ENCODE assay signal across 32 mouse cellular contexts in the genomic region with DNA sequence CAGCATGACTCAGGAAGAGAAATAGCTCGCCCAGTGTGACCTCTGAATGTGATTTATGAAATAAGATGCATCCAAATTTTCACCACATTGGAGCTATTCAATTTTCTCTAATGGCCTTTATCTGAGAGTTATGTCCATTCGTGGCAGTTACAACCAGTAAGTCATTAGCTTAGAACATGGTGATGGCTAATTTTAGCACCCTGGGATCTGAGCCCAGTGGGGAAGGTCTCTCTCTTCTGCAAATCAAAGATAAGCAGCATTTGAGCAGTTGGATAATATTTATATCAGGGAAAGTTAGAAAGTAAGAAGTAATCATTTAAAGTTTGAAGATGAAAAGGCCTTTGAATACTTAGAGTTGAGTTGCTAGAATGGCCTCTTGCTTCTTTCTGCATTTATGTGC. TPM values are rescaled to one million over a fixed set of nuclear protein-coding genes. Genes with fewer than 3 reads are reported as not detected.
DNase-seq lines count a peak whose midpoint lies in the region; ATAC-seq and TF ChIP-seq lines count a peak whose summit lies in the region.
"Had no signal": no experiment of that assay in that cellular context is flagged by ENCODE, and none has a peak within 500 bp of the region (broad histone marks: within the 10 kb centered on the region; RNA-seq: fewer than 3 reads in every experiment).

No protein-coding gene starts in this region.

- peak in 1 of 2 experiments; percentile 23 for DNase-seq in heart, adult 2 months
- no peak for DNase-seq in heart, embryonic 10.5 days (ENCODE audit: low spot score)
- DNase-seq in lung, embryonic 14.5 days: peak; percentile 19
- no peak for DNase-seq in lung, postnatal 0 days (ENCODE audit: low spot score)
- DNase-seq in gastrocnemius, adult 8-10 months (ENCODE audit: low spot score in 2 of 2): no peak
- DNase-seq in right cerebral cortex, postnatal 4 days: no peak
- DNase-seq: adrenal gland, adult 8-10 months; B cell, adult 2 months; cerebellum, adult 9-10 months; forebrain, postnatal 0 days; gastrocnemius, postnatal 36 days; left cerebral cortex, postnatal 4 days; lung, postnatal 4 days; right cerebral cortex, adult 18-20 months; thymus, postnatal 25 days had no signal

- no peaks in the 10 kb centered on the region for H3K79me2 ChIP-seq in heart, adult 2 months (replicated peaks; ENCODE audit: control insufficient read depth, insufficient read depth, low read length)

- H3K4me2 ChIP-seq in lung, embryonic 14.5 days: no peak overlapping the region
- no peak overlapping the region for H3K4me2 ChIP-seq in lung, postnatal 0 days (replicated peaks; ENCODE audit: low read depth, low read length)
- no peak overlapping the region for H3K4me2 ChIP-seq in heart, embryonic 15.5 days
- H3K4me2 ChIP-seq: intestine, embryonic 15.5 days; kidney, embryonic 15.5 days; limb, embryonic 15.5 days; lung, embryonic 15.5 days; neural tube, embryonic 13.5 days; stomach, embryonic 15.5 days had no signal

- peaks cover 3% of the 10 kb centered on the region for H3K36me3 ChIP-seq in heart, adult 2 months (ENCODE audit: control insufficient read depth, insufficient read depth, low read length)
- no peaks in the 10 kb centered on the region for H3K36me3 ChIP-seq in heart, embryonic 10.5 days
- no peaks in the 10 kb centered on the region for H3K36me3 ChIP-seq in lung, embryonic 14.5 days (ENCODE audit: insufficient read depth)
- H3K36me3 ChIP-seq in lung, postnatal 0 days (ENCODE audit: insufficient read depth, low read length): no peaks in the 10 kb centered on the region
- no peaks in the 10 kb centered on the region for H3K36me3 ChIP-seq in heart, embryonic 15.5 days
- H3K36me3 ChIP-seq: G1E; intestine, embryonic 15.5 days; kidney, embryonic 15.5 days; limb, embryonic 15.5 days; lung, embryonic 15.5 days; midbrain, embryonic 10.5 days; neural tube, embryonic 13.5 days; stomach, embryonic 15.5 days had no signal

- 35% methylated on average over 2 of the region's 2 CpGs for WGBS in heart, adult 2 months
- 60% methylated on average over 2 of the region's 2 CpGs for WGBS in heart, embryonic 10.5 days
- 48% methylated on average over 2 of the region's 2 CpGs for WGBS in lung, embryonic 14.5 days
- 57% methylated on average over 2 of the region's 2 CpGs for WGBS in lung, postnatal 0 days
- WGBS in heart, embryonic 15.5 days: 32% methylated on average over 2 of the region's 2 CpGs

- no peaks in the 10 kb centered on the region for H3K9me3 ChIP-seq in heart, embryonic 10.5 days
- H3K9me3 ChIP-seq in lung, embryonic 14.5 days (ENCODE audit: low read depth, low read length): no peaks in the 10 kb centered on the region
- H3K9me3 ChIP-seq in lung, postnatal 0 days (ENCODE audit: low read length): no peaks in the 10 kb centered on the region
- no peaks in the 10 kb centered on the region for H3K9me3 ChIP-seq in heart, embryonic 15.5 days (replicated peaks)
- H3K9me3 ChIP-seq: G1E; intestine, embryonic 15.5 days; kidney, embryonic 15.5 days; limb, embryonic 15.5 days; lung, embryonic 15.5 days; midbrain, embryonic 10.5 days; neural tube, embryonic 13.5 days; stomach, embryonic 15.5 days had no signal

- H3K4me1 ChIP-seq in heart, adult 2 months (ENCODE audit: control insufficient read depth, insufficient read depth, low read length): peaks cover 1% of the 10 kb centered on the region; the same call in 1 of the 2 replicates
- no peaks in the 10 kb centered on the region for H3K4me1 ChIP-seq in heart, embryonic 10.5 days
- no peaks in the 10 kb centered on the region for H3K4me1 ChIP-seq in lung, embryonic 14.5 days (ENCODE audit: insufficient read depth)
- H3K4me1 ChIP-seq in lung, postnatal 0 days (ENCODE audit: insufficient read depth, low read depth, low read length): no peaks in the 10 kb centered on the region
- peaks cover 13% of the 10 kb centered on the region for H3K4me1 ChIP-seq in heart, embryonic 15.5 days (replicated peaks)
- H3K4me1 ChIP-seq: intestine, embryonic 15.5 days; kidney, embryonic 15.5 days; limb, embryonic 15.5 days; lung, embryonic 15.5 days; midbrain, embryonic 10.5 days; neural tube, embryonic 13.5 days; stomach, embryonic 15.5 days had no signal

- H3K4me3 ChIP-seq in heart, adult 2 months: no peak overlapping the region
- no peak overlapping the region for H3K4me3 ChIP-seq in heart, embryonic 10.5 days
- H3K4me3 ChIP-seq in lung, embryonic 14.5 days (ENCODE audit: low read depth, low read length): no peak overlapping the region
- no peak overlapping the region for H3K4me3 ChIP-seq in lung, postnatal 0 days (ENCODE audit: low read depth, low read length)
- no peak overlapping the region for H3K4me3 ChIP-seq in heart, embryonic 15.5 days
- H3K4me3 ChIP-seq: intestine, embryonic 15.5 days; kidney, embryonic 15.5 days; limb, embryonic 15.5 days; lung, embryonic 15.5 days; midbrain, embryonic 10.5 days; myocyte; neural tube, embryonic 13.5 days; stomach, embryonic 15.5 days had no signal

- no peak for TF ChIP-seq EP300 in heart, adult 2 months (IDR thresholded peaks at IDR 0.05; ENCODE audit: insufficient read depth, low read depth, low read length)
- TF ChIP-seq EP300 in lung, postnatal 0 days (IDR thresholded peaks at IDR 0.05): no peak

- intact Hi-C loops in heart, adult 2 months (cut with DNase I): no loop called here

- no peaks in the 10 kb centered on the region for H3K27me3 ChIP-seq in heart, adult 2 months (ENCODE audit: control insufficient read depth, insufficient read depth, low read length)
- no peaks in the 10 kb centered on the region for H3K27me3 ChIP-seq in heart, embryonic 10.5 days (ENCODE audit: insufficient read depth, poor library complexity, severe bottlenecking)
- no peaks in the 10 kb centered on the region for H3K27me3 ChIP-seq in lung, embryonic 14.5 days (ENCODE audit: insufficient read depth, low read length)
- H3K27me3 ChIP-seq in lung, postnatal 0 days (replicated peaks; ENCODE audit: insufficient read depth, low read length): no peaks in the 10 kb centered on the region
- H3K27me3 ChIP-seq in heart, embryonic 15.5 days: no peaks in the 10 kb centered on the region
- H3K27me3 ChIP-seq: CH12.LX; intestine, embryonic 15.5 days; kidney, embryonic 15.5 days; limb, embryonic 15.5 days; lung, embryonic 15.5 days; neural tube, embryonic 13.5 days; stomach, embryonic 15.5 days had no signal

- no peak for ATAC-seq in lung, embryonic 14.5 days (ENCODE audit: insufficient read depth)
- ATAC-seq in lung, postnatal 0 days: no peak
- no peak for ATAC-seq in heart, embryonic 15.5 days (replicated peaks; ENCODE audit: insufficient number of reproducible peaks, insufficient read depth, low FRiP score, low read depth)
- ATAC-seq: forebrain, postnatal 0 days; hindbrain, embryonic 16.5 days; intestine, embryonic 15.5 days; midbrain, embryonic 16.5 days had no signal

- no peak for TF ChIP-seq POLR2A in heart, adult 2 months (IDR thresholded peaks at IDR 0.05; ENCODE audit: insufficient read depth, low read depth, low read length)

- no peak overlapping the region for H3K9ac ChIP-seq in heart, adult 2 months (ENCODE audit: low read depth, low read length)
- H3K9ac ChIP-seq in lung, embryonic 14.5 days: no peak overlapping the region
- no peak overlapping the region for H3K9ac ChIP-seq in lung, postnatal 0 days (replicated peaks; ENCODE audit: low read depth)
- no peak overlapping the region for H3K9ac ChIP-seq in heart, embryonic 15.5 days
- H3K9ac ChIP-seq: forebrain, postnatal 0 days; intestine, embryonic 15.5 days; kidney, embryonic 15.5 days; limb, embryonic 15.5 days; liver, embryonic 14.5 days; lung, embryonic 15.5 days; neural tube, embryonic 13.5 days; stomach, embryonic 15.5 days had no signal

- peak overlapping the region; percentile 47 for H3K27ac ChIP-seq in heart, adult 2 months
- no peak overlapping the region for H3K27ac ChIP-seq in heart, embryonic 10.5 days
- no peak overlapping the region for H3K27ac ChIP-seq in lung, embryonic 14.5 days (ENCODE audit: low read depth)
- H3K27ac ChIP-seq in lung, postnatal 0 days (ENCODE audit: low read length): no peak overlapping the region
- H3K27ac ChIP-seq in heart, embryonic 15.5 days: peak overlapping the region; percentile 73
- H3K27ac ChIP-seq: intestine, embryonic 15.5 days; kidney, embryonic 15.5 days; limb, embryonic 15.5 days; liver, embryonic 14.5 days; lung, embryonic 15.5 days; midbrain, embryonic 10.5 days; neural tube, embryonic 13.5 days; stomach, embryonic 15.5 days had no signal

- no peak for TF ChIP-seq CTCF in heart, adult 2 months (IDR thresholded peaks at IDR 0.05)
- no peak for TF ChIP-seq CTCF in lung, embryonic 14.5 days (IDR thresholded peaks at IDR 0.05; ENCODE audit: low read depth)
- TF ChIP-seq CTCF in lung, postnatal 0 days (IDR thresholded peaks at IDR 0.05): no peak

RNA-seq across cellular contexts. Expression of a gene that starts 19.2 kb away (rescaled TPM):
- under 1 TPM; 0.16 to 0.25 TPM for total RNA-seq in heart, adult 2 months (2021)
- polyA plus RNA-seq in heart, adult 2 months (2012; rRNA removed): 0.64 and 1.00 TPM in 2 replicates
- polyA plus RNA-seq in heart, embryonic 10.5 days (2016; fragmentation: Nextera tagmentation; extraction: Ambion mirVana): 0.79 and 1.5 TPM in 2 replicates
- 3.1 and 3.3 TPM in 2 replicates for polyA plus RNA-seq in lung, embryonic 14.5 days (2014; fragmentation: Nextera tagmentation; extraction: Ambion mirVana)
- 0.66 and 0.77 TPM in 2 replicates for polyA plus RNA-seq in lung, postnatal 0 days (2015; fragmentation: Nextera tagmentation; extraction: Ambion mirVana)
- polyA plus RNA-seq in heart, embryonic 15.5 days (2015; fragmentation: Nextera tagmentation; extraction: Ambion mirVana): 6.1 and 6.4 TPM in 2 replicates
- 1 to 10 TPM in 1 of 4 experiments, under 1 TPM in 3; 0.24 to 1.1 (median 0.59) TPM for total RNA-seq in gastrocnemius, adult 8-10 months (2022)
- total RNA-seq: CH12.LX; common myeloid progenitor, adult 5-6 weeks; G1E had no signal
- polyA plus RNA-seq: G1E had no signal

RNA-seq across cellular contexts. Expression of a gene that starts 44.2 kb away (rescaled TPM):
- total RNA-seq in heart, adult 2 months (2021): under 1 TPM; 0.23 to 0.52 TPM
- 0.61 and 0.78 TPM in 2 replicates for polyA plus RNA-seq in heart, adult 2 months (2012; rRNA removed)
- polyA plus RNA-seq in heart, embryonic 10.5 days (2016; fragmentation: Nextera tagmentation; extraction: Ambion mirVana): not detected in 2 replicates
- 0.38 and 0.53 TPM in 2 replicates for polyA plus RNA-seq in lung, embryonic 14.5 days (2014; fragmentation: Nextera tagmentation; extraction: Ambion mirVana)
- polyA plus RNA-seq in lung, postnatal 0 days (2015; fragmentation: Nextera tagmentation; extraction: Ambion mirVana): 2.1 and 2.2 TPM in 2 replicates
- polyA plus RNA-seq in heart, embryonic 15.5 days (2015; fragmentation: Nextera tagmentation; extraction: Ambion mirVana): 0.30 and 0.93 TPM in 2 replicates
- not detected for total RNA-seq in gastrocnemius, adult 8-10 months (2022)
- total RNA-seq: CH12.LX; common myeloid progenitor, adult 5-6 weeks; forebrain, postnatal 0 days; G1E; gastrocnemius, postnatal 36 days; left cerebral cortex, adult 8-10 months had no signal
- polyA plus RNA-seq: forebrain, embryonic 11.5 days; forebrain, postnatal 0 days; G1E; liver, embryonic 14.5 days; midbrain, embryonic 10.5 days had no signal

Comparison
In these comparisons a context has a peak if more than half of its experiments do, and no peak if none do; other contexts are left out.
1. H3K27ac ChIP-seq: peak in heart, adult 2 months (single experiment) and heart, embryonic 15.5 days (single experiment); none in heart, embryonic 10.5 days (single experiment), lung, embryonic 14.5 days (single experiment) and lung, postnatal 0 days (single experiment).